In genomic region chr12:110843194-110844048, GRCm38 (mm10) we compare ENCODE assay signal across 8 mouse cellular contexts. TPM values are rescaled to one million over a fixed set of nuclear protein-coding genes. Genes with fewer than 3 reads are reported as not detected.
DNase-seq lines count a peak whose midpoint lies in the region; ATAC-seq and TF ChIP-seq lines count a peak whose summit lies in the region.

No protein-coding gene starts in this region.

- ATAC-seq in CD4-positive, CD25-positive, alpha-beta regulatory T cell, adult 4 months: peak; percentile 69
- ATAC-seq in erythroblast, adult 5-6 weeks (replicated peaks; ENCODE audit: low FRiP score, poor library complexity, severe bottlenecking): peak; percentile 72
- no peak for ATAC-seq in heart, embryonic 11.5 days (replicated peaks; ENCODE audit: insufficient number of reproducible peaks, low FRiP score, low TSS enrichment)
- ATAC-seq in kidney, embryonic 15.5 days (replicated peaks; ENCODE audit: low FRiP score): no peak; the same call in 1 of the 2 replicates
- peak; percentile 15; the same call in 1 of the 2 replicates for ATAC-seq in liver, embryonic 13.5 days (ENCODE audit: low read depth)

- H3K4me1 ChIP-seq in heart, embryonic 11.5 days (ENCODE audit: control insufficient read depth, insufficient read depth, low read length): peaks cover 11% of the 10 kb centered on the region
- peaks cover 26% of the 10 kb centered on the region for H3K4me1 ChIP-seq in kidney, embryonic 15.5 days
- H3K4me1 ChIP-seq in liver, embryonic 13.5 days (replicated peaks): peaks cover 43% of the 10 kb centered on the region

- WGBS in heart, embryonic 11.5 days (ENCODE audit: insufficient replicate concordance): 18% methylated on average over 32 of the region's 32 CpGs
- WGBS in kidney, embryonic 15.5 days: 19% methylated on average over 32 of the region's 32 CpGs
- 17% methylated on average over 32 of the region's 32 CpGs for WGBS in liver, embryonic 13.5 days (ENCODE audit: insufficient replicate concordance)

- H3K27me3 ChIP-seq in heart, embryonic 11.5 days (ENCODE audit: control insufficient read depth, insufficient read depth, low read length): no peaks in the 10 kb centered on the region
- H3K27me3 ChIP-seq in kidney, embryonic 15.5 days: no peaks in the 10 kb centered on the region
- peaks cover 5% of the 10 kb centered on the region for H3K27me3 ChIP-seq in liver, embryonic 13.5 days

- H3K27ac ChIP-seq in heart, embryonic 11.5 days (ENCODE audit: low read depth, low read length): no peak overlapping the region
- no peak overlapping the region for H3K27ac ChIP-seq in kidney, embryonic 15.5 days
- H3K27ac ChIP-seq in liver, embryonic 13.5 days: peak overlapping the region; percentile 85; the same call in 1 of the 2 replicates

- TF ChIP-seq POLR2A in brain, embryonic 14.5 days (IDR thresholded peaks at IDR 0.05; ENCODE audit: borderline replicate concordance, extremely low read depth, insufficient read depth, insufficient read length, poor library complexity, severe bottlenecking): no peak

- DNase-seq in brain, embryonic 14.5 days (ENCODE audit: low read depth): peak; percentile 86
- DNase-seq in liver, embryonic 13.5 days: peak; percentile 79
- DNase-seq in naive thymus-derived CD4-positive, alpha-beta T cell, adult 2 months (ENCODE audit: low read depth): peak; percentile 91
- DNase-seq in spleen, postnatal 4 days (ENCODE audit: low spot score in 2 of 2): peak; percentile 86 to 96

- H3K9ac ChIP-seq in heart, embryonic 11.5 days (ENCODE audit: low read depth, low read length): peak overlapping the region; percentile 64
- peak overlapping the region; percentile 54 for H3K9ac ChIP-seq in kidney, embryonic 15.5 days
- peak overlapping the region; percentile 78 for H3K9ac ChIP-seq in liver, embryonic 13.5 days

- H3K4me2 ChIP-seq in heart, embryonic 11.5 days: peak overlapping the region; percentile 87
- H3K4me2 ChIP-seq in kidney, embryonic 15.5 days: peak overlapping the region; percentile 89
- peak overlapping the region; percentile 94 for H3K4me2 ChIP-seq in liver, embryonic 13.5 days

- no peaks in the 10 kb centered on the region for H3K36me3 ChIP-seq in heart, embryonic 11.5 days (ENCODE audit: control insufficient read depth, insufficient read depth, low read length)
- no peaks in the 10 kb centered on the region for H3K36me3 ChIP-seq in kidney, embryonic 15.5 days
- no peaks in the 10 kb centered on the region for H3K36me3 ChIP-seq in liver, embryonic 13.5 days

- peak; percentile 96 for TF ChIP-seq CTCF in brain, embryonic 14.5 days (IDR thresholded peaks at IDR 0.05; ENCODE audit: borderline replicate concordance, extremely low read depth, insufficient read depth, insufficient read length)

- H3K4me3 ChIP-seq in heart, embryonic 11.5 days (ENCODE audit: low read depth, low read length): peak overlapping the region; percentile 54
- H3K4me3 ChIP-seq in kidney, embryonic 15.5 days (replicated peaks): peak overlapping the region; percentile 59
- peak overlapping the region; percentile 70 for H3K4me3 ChIP-seq in liver, embryonic 13.5 days (replicated peaks)

- H3K9me3 ChIP-seq in heart, embryonic 11.5 days (replicated peaks; ENCODE audit: control insufficient read depth, low read length): no peaks in the 10 kb centered on the region
- H3K9me3 ChIP-seq in kidney, embryonic 15.5 days (replicated peaks): no peaks in the 10 kb centered on the region
- no peaks in the 10 kb centered on the region for H3K9me3 ChIP-seq in liver, embryonic 13.5 days (replicated peaks)

RNA-seq across cellular contexts. Expression of gene Mok, which starts 2.7 kb away (rescaled TPM):
- polyA plus RNA-seq in CD4-positive, CD25-positive, alpha-beta regulatory T cell, adult 4 months (2017; shearing (Covaris generic)): under 1 TPM; 0.24 to 0.63 TPM
- 11.1 and 12.1 TPM in 2 replicates for polyA plus RNA-seq in brain, embryonic 14.5 days (2012; rRNA removed)
- total RNA-seq in erythroblast, adult 5-6 weeks (2015; ENCODE audit: low replicate concordance): not detected in 2 replicates
- 0.14 TPM in 1 of 2 replicates, not detected in the other for total RNA-seq in erythroblast, adult 5-6 weeks (2017; ENCODE audit: low replicate concordance)
- 3.0 and 3.8 TPM in 2 replicates for polyA plus RNA-seq in heart, embryonic 11.5 days (2014; fragmentation: Nextera tagmentation; extraction: Ambion mirVana)
- 6.2 and 7.8 TPM in 2 replicates for polyA plus RNA-seq in kidney, embryonic 15.5 days (2015; fragmentation: Nextera tagmentation; extraction: Ambion mirVana)
- polyA plus RNA-seq in liver, embryonic 13.5 days (2015; fragmentation: Nextera tagmentation; extraction: Ambion mirVana): 0.33 and 0.46 TPM in 2 replicates

RNA-seq across cellular contexts. Expression of gene Zfp839, which starts 6.6 kb away (rescaled TPM):
- polyA plus RNA-seq in CD4-positive, CD25-positive, alpha-beta regulatory T cell, adult 4 months (2017; shearing (Covaris generic)): 1 to 10 TPM; 2.4 to 2.8 TPM
- 3.7 and 4.1 TPM in 2 replicates for polyA plus RNA-seq in brain, embryonic 14.5 days (2012; rRNA removed)
- 0.63 and 3.3 TPM in 2 replicates for total RNA-seq in erythroblast, adult 5-6 weeks (2015; ENCODE audit: low replicate concordance)
- total RNA-seq in erythroblast, adult 5-6 weeks (2017; ENCODE audit: low replicate concordance): 1.4 and 2.1 TPM in 2 replicates
- polyA plus RNA-seq in heart, embryonic 11.5 days (2014; fragmentation: Nextera tagmentation; extraction: Ambion mirVana): 3.1 and 3.2 TPM in 2 replicates
- 6.1 and 6.4 TPM in 2 replicates for polyA plus RNA-seq in kidney, embryonic 15.5 days (2015; fragmentation: Nextera tagmentation; extraction: Ambion mirVana)
- polyA plus RNA-seq in liver, embryonic 13.5 days (2015; fragmentation: Nextera tagmentation; extraction: Ambion mirVana): 1.6 TPM in 2 replicates

RNA-seq across cellular contexts. Expression of gene Cinp, which starts 45.5 kb away (rescaled TPM):
- polyA plus RNA-seq in CD4-positive, CD25-positive, alpha-beta regulatory T cell, adult 4 months (2017; shearing (Covaris generic)): 10 to 100 TPM; 37.3 to 44.2 TPM
- 70.0 and 78.0 TPM in 2 replicates for polyA plus RNA-seq in brain, embryonic 14.5 days (2012; rRNA removed)
- total RNA-seq in erythroblast, adult 5-6 weeks (2015; ENCODE audit: low replicate concordance): 14.6 and 28.6 TPM in 2 replicates
- total RNA-seq in erythroblast, adult 5-6 weeks (2017; ENCODE audit: low replicate concordance): 23.4 and 26.7 TPM in 2 replicates
- polyA plus RNA-seq in heart, embryonic 11.5 days (2014; fragmentation: Nextera tagmentation; extraction: Ambion mirVana): 70.5 and 71.3 TPM in 2 replicates
- polyA plus RNA-seq in kidney, embryonic 15.5 days (2015; fragmentation: Nextera tagmentation; extraction: Ambion mirVana): 78.6 and 80.8 TPM in 2 replicates
- polyA plus RNA-seq in liver, embryonic 13.5 days (2015; fragmentation: Nextera tagmentation; extraction: Ambion mirVana): 91.0 and 100 TPM in 2 replicates

RNA-seq across cellular contexts. Expression of gene Tecpr2, which starts 45.6 kb away (rescaled TPM):
- polyA plus RNA-seq in CD4-positive, CD25-positive, alpha-beta regulatory T cell, adult 4 months (2017; shearing (Covaris generic)): 1 to 10 TPM; 1.3 to 1.6 TPM
- polyA plus RNA-seq in brain, embryonic 14.5 days (2012; rRNA removed): 16.5 and 18.3 TPM in 2 replicates
- 2.3 and 3.6 TPM in 2 replicates for total RNA-seq in erythroblast, adult 5-6 weeks (2015; ENCODE audit: low replicate concordance)
- 2.1 and 2.9 TPM in 2 replicates for total RNA-seq in erythroblast, adult 5-6 weeks (2017; ENCODE audit: low replicate concordance)
- polyA plus RNA-seq in heart, embryonic 11.5 days (2014; fragmentation: Nextera tagmentation; extraction: Ambion mirVana): 2.5 and 2.8 TPM in 2 replicates
- 3.7 and 4.7 TPM in 2 replicates for polyA plus RNA-seq in kidney, embryonic 15.5 days (2015; fragmentation: Nextera tagmentation; extraction: Ambion mirVana)
- 1.7 and 1.9 TPM in 2 replicates for polyA plus RNA-seq in liver, embryonic 13.5 days (2015; fragmentation: Nextera tagmentation; extraction: Ambion mirVana)

Comparison
In these comparisons a context has a peak if more than half of its experiments do, and no peak if none do; other contexts are left out.
1. ATAC-seq: peak in CD4-positive, CD25-positive, alpha-beta regulatory T cell, adult 4 months (single experiment), erythroblast, adult 5-6 weeks (single experiment) and liver, embryonic 13.5 days (single experiment); none in heart, embryonic 11.5 days (single experiment) and kidney, embryonic 15.5 days (single experiment).
2. Peak in every context shown above with its lines, with median percentiles within 50 percentile points of each other: DNase-seq, H3K4me2 ChIP-seq, H3K4me3 ChIP-seq and H3K9ac ChIP-seq.